Comparison of ENCODE assay signal across 15 mouse cellular contexts in the genomic region with DNA sequence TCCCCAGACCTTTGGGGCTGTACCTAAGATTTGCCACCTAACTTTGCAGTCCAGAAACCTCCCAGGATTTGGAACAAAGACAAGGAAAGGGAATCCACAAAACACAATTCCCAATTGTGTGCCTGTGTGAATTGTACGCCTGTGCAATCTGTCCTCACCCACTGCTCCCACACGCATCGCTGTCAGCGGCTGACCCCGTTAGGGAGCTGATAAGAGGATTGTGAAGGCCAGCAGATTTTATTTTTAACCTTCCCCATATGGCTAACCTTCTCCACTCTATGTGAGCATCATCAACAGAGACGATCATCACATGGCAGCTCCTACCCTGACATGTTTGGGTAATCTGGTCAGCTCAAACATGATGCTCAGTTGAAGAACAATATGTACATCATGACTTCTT. TPM values are rescaled to one million over a fixed set of nuclear protein-coding genes. Genes with fewer than 3 reads are reported as not detected.
DNase-seq lines count a peak whose midpoint lies in the region; ATAC-seq and TF ChIP-seq lines count a peak whose summit lies in the region.
"Had no signal": no experiment of that assay in that cellular context is flagged by ENCODE, and none has a peak within 500 bp of the region (broad histone marks: within the 10 kb centered on the region; RNA-seq: fewer than 3 reads in every experiment).

No protein-coding gene starts in this region.

- H3K9me3 ChIP-seq in heart, postnatal 0 days (replicated peaks; ENCODE audit: control insufficient read depth, low read length), result no peaks in the 10 kb centered on the region
- H3K9me3 ChIP-seq in stomach, postnatal 0 days (ENCODE audit: control insufficient read depth, low read length), result no peaks in the 10 kb centered on the region
- H3K9me3 ChIP-seq: hindbrain, embryonic 15.5 days; liver, embryonic 13.5 days; neural tube, embryonic 15.5 days had no signal

- H3K27ac ChIP-seq in heart, postnatal 0 days (ENCODE audit: low read depth), result peak overlapping the region; percentile 61; the same call in 1 of the 2 replicates
- no peak overlapping the region for H3K27ac ChIP-seq in stomach, postnatal 0 days (replicated peaks)
- H3K27ac ChIP-seq: hindbrain, embryonic 15.5 days; liver, embryonic 13.5 days; neural tube, embryonic 15.5 days had no signal

- H3K4me1 ChIP-seq in heart, postnatal 0 days (ENCODE audit: control insufficient read depth, insufficient read depth), result peaks cover 3% of the 10 kb centered on the region; the same call in 1 of the 2 replicates
- no peaks in the 10 kb centered on the region for H3K4me1 ChIP-seq in stomach, postnatal 0 days (replicated peaks; ENCODE audit: control insufficient read depth, insufficient read depth)
- H3K4me1 ChIP-seq: hindbrain, embryonic 15.5 days; liver, embryonic 13.5 days; neural tube, embryonic 15.5 days had no signal

- no peak for TF ChIP-seq EP300 in heart, postnatal 0 days (IDR thresholded peaks at IDR 0.05; ENCODE audit: low read depth)
- TF ChIP-seq EP300 in stomach, postnatal 0 days (optimal IDR thresholded peaks at IDR 0.05), result no peak

- H3K27me3 ChIP-seq in heart, postnatal 0 days (ENCODE audit: control insufficient read depth, insufficient read depth, low read length), result no peaks in the 10 kb centered on the region
- no peaks in the 10 kb centered on the region for H3K27me3 ChIP-seq in stomach, postnatal 0 days (ENCODE audit: control insufficient read depth, insufficient read depth, low read length)
- H3K27me3 ChIP-seq: hindbrain, embryonic 15.5 days; liver, embryonic 13.5 days; neural tube, embryonic 15.5 days had no signal

- no peaks in the 10 kb centered on the region for H3K36me3 ChIP-seq in heart, postnatal 0 days (replicated peaks; ENCODE audit: control insufficient read depth, insufficient read depth, low read length)
- no peaks in the 10 kb centered on the region for H3K36me3 ChIP-seq in stomach, postnatal 0 days (ENCODE audit: control insufficient read depth, insufficient read depth, low read length)
- H3K36me3 ChIP-seq: hindbrain, embryonic 15.5 days; liver, embryonic 13.5 days; neural tube, embryonic 15.5 days had no signal

- H3K9ac ChIP-seq in heart, postnatal 0 days (replicated peaks; ENCODE audit: low read depth, low read length), result no peak overlapping the region
- no peak overlapping the region for H3K9ac ChIP-seq in stomach, postnatal 0 days (ENCODE audit: low read length)
- H3K9ac ChIP-seq: hindbrain, embryonic 15.5 days; liver, embryonic 13.5 days; neural tube, embryonic 15.5 days had no signal

- 9% methylated on average over 6 of the region's 6 CpGs for WGBS in heart, postnatal 0 days
- 46% methylated on average over 6 of the region's 6 CpGs for WGBS in stomach, postnatal 0 days

- H3K4me3 ChIP-seq in heart, postnatal 0 days (ENCODE audit: low read depth, low read length), result no peak overlapping the region
- no peak overlapping the region for H3K4me3 ChIP-seq in stomach, postnatal 0 days (ENCODE audit: low read depth, low read length)
- H3K4me3 ChIP-seq: hindbrain, embryonic 15.5 days; liver, embryonic 13.5 days; neural tube, embryonic 15.5 days had no signal

- ATAC-seq in heart, postnatal 0 days (ENCODE audit: insufficient read depth, low read depth), result peak; percentile 70
- ATAC-seq in stomach, postnatal 0 days (ENCODE audit: low FRiP score, low TSS enrichment), result no peak
- ATAC-seq: intestine, postnatal 0 days had no signal

- no peak overlapping the region for H3K4me2 ChIP-seq in heart, postnatal 0 days (ENCODE audit: low read depth, low read length)
- no peak overlapping the region for H3K4me2 ChIP-seq in stomach, postnatal 0 days (replicated peaks; ENCODE audit: low read depth)
- H3K4me2 ChIP-seq: hindbrain, embryonic 15.5 days; liver, embryonic 13.5 days; neural tube, embryonic 15.5 days had no signal

- peak; percentile 10 for DNase-seq in embryo, embryonic 10.5 days (ENCODE audit: low spot score)
- no peak for DNase-seq in embryo, embryonic 11 days
- DNase-seq in testis, postnatal 14 days (ENCODE audit: low spot score), result peak; percentile 63
- no peak for DNase-seq in testis, postnatal 10 days (ENCODE audit: low spot score)
- DNase-seq in heart, postnatal 0 days (ENCODE audit: low spot score), result peak; percentile 43
- no peak for DNase-seq in left cerebral cortex, adult 9 months (ENCODE audit: low spot score in 2 of 2)
- DNase-seq in stomach, postnatal 0 days (ENCODE audit: low spot score), result no peak
- DNase-seq: cerebellum, adult 11-12 months; gastrocnemius, postnatal 36 days; kidney, postnatal 36 days; liver, embryonic 13.5 days; lung, postnatal 14 days had no signal

- no peak for TF ChIP-seq CTCF in heart, postnatal 0 days (IDR thresholded peaks at IDR 0.05; ENCODE audit: low read depth)
- TF ChIP-seq CTCF in stomach, postnatal 0 days (IDR thresholded peaks at IDR 0.05; ENCODE audit: low read depth), result no peak

RNA-seq across cellular contexts. Expression of a gene that starts 34.6 kb away (rescaled TPM):
- 4.7 and 8.7 TPM in 2 replicates for total RNA-seq in heart, postnatal 0 days (2014; rRNA removed; ENCODE audit: low replicate concordance)
- polyA plus RNA-seq in heart, postnatal 0 days (2015; fragmentation: Nextera tagmentation; extraction: Ambion mirVana), result 2.7 and 2.8 TPM in 2 replicates
- 2.4 and 2.5 TPM in 2 replicates for polyA plus RNA-seq in stomach, postnatal 0 days (2015; fragmentation: Nextera tagmentation; extraction: Ambion mirVana)

Comparison
In these comparisons a context has a peak if more than half of its experiments do, and no peak if none do; other contexts are left out.
1. DNase-seq: peak in embryo, embryonic 10.5 days (single experiment), testis, postnatal 14 days (single experiment) and heart, postnatal 0 days (single experiment); none in embryo, embryonic 11 days (single experiment), testis, postnatal 10 days (single experiment), left cerebral cortex, adult 9 months (0 of 2) and stomach, postnatal 0 days (single experiment).